Mouse (Mus musculus): ENCODE results near the gene Zfp27.

- TF ChIP-seq CTCF (IDR thresholded peaks at IDR 0.05; ENCODE audit: extremely low read depth, insufficient read depth, insufficient read length, insufficient replicate concordance): no peak
- no peak for TF ChIP-seq POLR2A (IDR thresholded peaks at IDR 0.05; ENCODE audit: low read depth, low read length)
These were observed 32.1 kb downstream of the Zfp27 start for GRCm38 (mm10) chr7:29874256-29874655.

Measured in spleen, adult 2 months (tissue).